Mouse (Mus musculus) layer of hippocampus, adult 9-10 months (tissue): Measurements from ENCODE around the gene Zfp873.
"Not testable (repeated sequence)": the region's sequence is repeated elsewhere in the genome, so short reads cannot be mapped to it uniquely, and the experiment has no call there.

ENCODE experiments used
- DNase-seq: peaks from one replicate; pipeline ENCODE4 v3.0.0; 2022; ENCODE audit warnings: low spot score

Zfp873 gene

DNA sequence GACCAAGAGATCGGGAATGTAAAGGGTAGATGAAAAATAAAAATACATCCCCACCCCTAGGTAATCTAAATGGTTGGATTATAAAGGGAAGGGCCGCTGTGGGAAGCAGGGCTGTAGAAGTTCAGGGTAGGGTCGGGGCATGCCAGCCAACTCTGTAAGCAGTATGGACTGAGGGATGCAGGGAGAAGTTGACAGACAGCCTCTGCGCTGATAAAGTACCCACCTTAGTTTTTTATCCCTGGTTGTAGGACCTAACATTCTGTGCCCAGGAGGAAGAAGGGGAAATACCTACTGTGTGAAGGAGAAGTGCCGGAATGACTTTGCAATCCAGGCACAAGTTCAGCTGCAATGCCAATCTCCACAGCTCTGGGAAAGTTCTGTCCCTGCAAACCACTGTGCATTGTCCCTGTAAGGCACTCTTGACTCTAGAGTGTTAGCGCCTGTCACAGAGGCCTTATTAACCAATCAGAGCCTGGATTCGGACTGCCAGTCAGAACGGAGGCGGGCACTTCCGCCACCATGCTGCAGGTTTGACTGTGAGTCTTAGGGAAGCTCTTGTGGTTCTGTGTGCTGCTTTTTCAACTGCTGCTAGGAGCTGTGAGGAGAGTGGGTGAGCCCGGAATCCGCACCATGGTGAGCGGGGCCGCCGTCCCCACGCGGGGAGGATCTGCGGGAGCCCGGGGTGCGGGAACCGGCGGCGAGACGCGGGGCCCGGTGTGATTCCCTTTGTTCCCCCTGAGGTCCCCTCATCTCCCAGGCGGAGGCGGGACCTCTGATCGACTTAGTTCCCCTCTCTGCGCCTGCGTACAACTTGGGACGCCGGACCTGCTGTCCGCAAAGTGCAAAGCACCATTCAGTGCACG lies at the start of gene Zfp873:
Gene Zfp873 (plus strand): TSS at position 527 of the 863 bp plus-strand sequence.
- peak; percentile 92 for DNase-seq

- DNase-seq, result not testable (repeated sequence)
Measured at GRCm38 (mm10) chr10:82003209-82003608, 44.7 kb upstream of the Zfp873 start.

DNA sequence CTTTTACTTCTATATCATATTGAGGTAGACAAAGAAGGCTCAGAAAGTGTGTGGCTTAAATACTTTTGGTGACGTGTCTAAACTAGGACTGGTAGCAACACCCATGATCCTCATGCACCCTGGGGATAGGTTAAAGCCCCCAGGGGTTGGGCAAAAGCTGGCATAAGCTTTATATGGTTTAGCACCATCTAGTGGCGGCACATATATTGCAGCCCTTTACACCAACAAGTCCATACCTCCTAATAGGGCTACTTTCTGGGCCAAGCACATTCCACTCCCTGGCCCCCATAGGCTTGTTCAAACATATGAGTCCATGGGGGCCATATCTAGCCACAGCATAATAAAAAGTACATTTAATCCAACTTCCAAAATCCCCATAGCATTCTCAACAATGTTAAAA lies 43.1 kb upstream of the Zfp873 start:
- DNase-seq, result not testable (repeated sequence)

DNA sequence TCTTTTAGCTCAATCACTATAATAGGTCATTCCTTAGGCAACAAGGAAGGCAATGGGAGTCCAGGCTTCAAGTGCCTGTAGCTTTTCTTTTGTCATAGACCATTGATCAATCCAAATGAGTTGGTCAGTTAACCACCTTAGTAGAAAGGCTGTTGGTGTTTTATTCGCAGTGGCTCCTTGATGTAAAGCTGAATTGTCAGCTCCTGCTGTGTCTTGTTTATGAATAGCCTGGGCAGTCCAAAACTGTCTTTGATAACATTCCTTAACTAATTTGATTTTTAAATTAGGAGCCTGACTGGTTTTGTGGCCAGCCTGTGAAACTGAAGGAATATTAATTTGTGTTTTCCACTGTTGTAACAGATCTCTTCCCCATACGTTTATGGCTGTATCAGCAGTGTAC lies 5.7 kb upstream of the Zfp873 start:
- DNase-seq, result no peak

DNA sequence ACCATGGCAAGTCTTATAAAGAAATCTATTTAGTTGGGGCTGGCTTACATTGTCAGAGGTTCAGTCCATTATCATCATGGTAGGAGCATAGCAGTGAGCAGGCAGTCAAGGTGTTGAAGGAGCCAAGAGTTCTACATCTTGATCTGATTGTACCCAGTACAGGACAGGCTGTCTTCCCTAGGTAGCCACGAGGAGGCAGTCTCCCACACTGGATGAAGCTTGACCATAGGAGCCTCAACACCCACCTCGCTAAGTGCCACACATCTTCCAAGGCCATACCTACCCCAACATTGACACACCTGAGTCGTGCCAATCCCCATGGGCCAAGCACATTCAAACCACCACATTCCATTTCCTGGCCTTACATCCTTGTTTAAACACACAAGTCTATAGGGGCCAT lies 1.3 kb upstream of the Zfp873 start:
- DNase-seq, result no peak

DNA sequence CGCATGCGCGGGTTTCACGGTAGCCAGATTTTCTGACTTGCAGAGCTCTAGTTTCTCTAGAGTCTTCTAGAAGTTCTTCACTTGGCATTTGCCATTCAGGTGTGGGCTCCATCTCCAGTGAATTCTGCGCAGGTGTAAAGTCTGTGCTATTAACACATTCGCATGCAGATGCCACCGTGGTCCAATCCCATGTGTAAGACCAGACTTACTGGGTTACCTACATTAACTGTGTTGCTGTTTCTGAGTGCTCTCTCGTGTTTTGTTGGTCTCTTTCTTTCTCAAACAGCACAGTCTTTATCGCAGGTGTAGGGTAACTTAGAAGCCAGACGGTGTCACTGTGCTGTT lies 509 bp downstream of the Zfp873 start:
- not testable (repeated sequence) for DNase-seq

GRCm38 (mm10) chr10:82082728-82083621 lies 35.1 kb downstream of the Zfp873 start, which contains the start of gene BC024063:
Gene BC024063 (plus strand): TSS chr10:82083353.
- DNase-seq, result peak; percentile 60

DNA sequence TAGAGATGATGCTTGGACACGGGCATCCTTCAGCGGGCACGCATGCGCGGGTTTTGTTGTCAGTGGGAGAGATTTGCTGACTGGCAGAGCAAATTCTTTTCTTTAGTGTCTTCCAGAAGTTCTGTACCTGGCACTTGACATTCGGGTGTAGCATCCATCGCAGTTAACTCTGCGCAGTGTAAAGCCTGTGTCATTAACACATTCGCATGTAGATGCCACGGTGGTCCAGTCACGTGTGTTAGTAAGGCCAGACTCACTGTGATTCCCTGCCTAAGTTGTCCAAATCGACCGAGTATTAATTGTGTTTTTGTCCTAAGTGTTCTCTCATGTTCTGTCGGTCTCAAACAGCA lies 35.7 kb downstream of the Zfp873 start:
- DNase-seq, result not testable (repeated sequence)
